Mouse (Mus musculus) layer of hippocampus, postnatal 36 days (tissue): Measurements from ENCODE around the gene Rnf144b. TPM values are rescaled to one million over a fixed set of nuclear protein-coding genes. Genes with fewer than 3 reads are reported as not detected.

Experiments
- DNase-seq, 2 experiments: peaks; one replicate each; pipeline ENCODE4 v3.0.0; 2022
- total RNA-seq, 2 experiments: library from RNA; stranded (reverse); gene quantifications; 2 replicates each; pipeline ENCODE4 v1.2.3; 2021

Rnf144b gene
- total RNA-seq, 2 experiments from 2014 or later, result 10.6 to 11.0 TPM

DNA sequence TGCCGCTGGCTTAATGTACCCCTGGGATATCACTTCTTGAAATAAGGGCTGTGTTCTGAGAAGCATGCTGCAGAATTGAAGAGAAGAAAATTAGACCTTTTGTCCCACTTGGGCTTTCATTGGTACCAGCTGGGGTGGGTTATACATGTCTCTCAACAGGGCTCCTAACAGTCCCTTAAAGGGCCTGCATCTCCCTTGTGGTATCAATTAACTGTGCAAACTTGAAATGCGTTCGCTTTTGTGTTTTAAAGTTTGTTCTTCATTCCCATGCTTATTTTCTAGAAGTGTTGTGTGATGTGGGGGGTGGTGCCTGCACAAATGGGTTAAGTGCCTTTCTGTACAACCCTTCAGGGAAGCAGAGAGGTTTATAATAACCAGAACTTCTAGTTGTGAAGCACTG is 145.8 kb downstream of the Rnf144b start:
- no peak for DNase-seq

- no peak for DNase-seq
Measured at GRCm38 (mm10) chr13:47272928-47273327, 150.5 kb downstream of the Rnf144b start.

- no peak for DNase-seq
Measured at GRCm38 (mm10) chr13:47273487-47273886, 151.0 kb downstream of the Rnf144b start.

GRCm38 (mm10) chr13:47274139-47274538 is 151.7 kb downstream of the Rnf144b start:
- no peak for DNase-seq

DNA sequence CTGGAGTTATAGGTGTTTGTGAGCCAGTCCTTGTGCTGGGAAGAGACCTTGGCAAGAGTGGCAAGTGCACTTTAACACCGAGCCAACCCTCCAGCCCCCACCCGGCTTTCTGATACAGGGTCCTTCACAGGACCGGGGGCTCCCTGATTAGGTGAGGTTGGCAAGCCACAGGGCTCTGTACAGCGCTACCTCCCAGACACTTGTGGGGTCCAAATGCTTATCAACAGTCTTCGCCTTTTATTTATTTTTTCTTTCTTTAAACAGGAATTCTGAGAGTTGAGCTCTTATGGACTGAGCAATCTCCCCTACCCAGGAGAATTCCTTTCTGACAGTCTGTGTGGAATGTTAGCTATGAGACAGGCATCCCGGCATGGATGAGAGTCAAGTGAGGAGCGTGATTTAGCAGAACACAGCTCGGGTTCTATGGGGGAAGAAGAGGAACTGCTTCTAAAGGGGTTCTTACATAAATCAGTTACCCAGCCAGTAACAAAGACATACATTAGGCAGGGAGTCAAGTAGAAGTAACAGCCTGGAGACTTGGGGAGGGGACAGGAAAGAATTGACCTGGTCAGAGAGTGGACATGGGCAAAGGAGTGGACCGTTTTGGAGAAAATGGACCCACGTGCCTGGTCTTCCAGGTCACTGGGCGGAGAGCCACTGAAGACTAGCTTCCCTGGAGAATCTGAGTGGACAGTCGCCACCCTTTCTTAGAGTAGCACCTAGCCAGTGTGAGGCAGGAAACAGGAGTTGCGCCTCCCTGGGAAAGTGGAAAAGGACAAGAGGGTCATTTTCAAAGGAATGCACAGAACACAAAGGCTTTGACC is 154.8 kb downstream of the Rnf144b start:
- no peak for DNase-seq

DNA sequence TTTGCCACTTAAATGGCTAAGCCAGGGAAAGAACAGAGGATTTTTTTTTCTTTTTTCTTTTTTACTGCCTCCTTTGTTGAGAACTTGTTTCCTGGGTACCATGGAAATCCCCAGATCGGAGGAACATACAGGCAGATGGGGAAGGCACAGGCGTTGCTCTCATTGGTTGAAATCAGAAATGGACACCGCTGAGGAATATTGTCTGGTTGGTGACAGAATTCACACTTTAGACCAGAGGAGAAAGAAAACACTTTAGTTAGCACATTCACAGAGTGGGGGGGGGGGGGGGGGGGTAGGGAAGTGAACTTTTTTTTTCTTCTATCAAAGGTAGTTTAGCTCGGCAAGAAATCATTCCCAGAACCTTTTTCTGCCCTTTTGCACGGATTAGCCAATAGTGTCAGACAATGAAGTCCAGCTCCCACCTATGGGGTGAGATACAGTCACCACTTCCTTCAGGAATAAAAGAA is 155.4 kb downstream of the Rnf144b start:
- DNase-seq, result no peak

GRCm38 (mm10) chr13:47282221-47282620 is 159.8 kb downstream of the Rnf144b start:
- DNase-seq, result no peak

- DNase-seq, result peak; percentile 60 to 71
Measured at GRCm38 (mm10) chr13:47288449-47288848, 166.0 kb downstream of the Rnf144b start.

- DNase-seq, result no peak
Measured at GRCm38 (mm10) chr13:47296465-47296864, 174.0 kb downstream of the Rnf144b start.

Other genes with a start within 250 kb of the Rnf144b start
- gene Kif13a, start 192.8 kb upstream of the Rnf144b start, total RNA-seq, result 10 to 100 TPM; 17.8 to 19.0 TPM
- gene Nhlrc1, start 107.8 kb upstream of the Rnf144b start, total RNA-seq, result 10 to 100 TPM; 18.9 to 19.5 TPM
- gene Kdm1b, start 79.2 kb upstream of the Rnf144b start, total RNA-seq, result 10 to 100 TPM in 1 of 2 experiments, 1 to 10 TPM in 1; 9.5 to 10.1 TPM
- gene Tpmt, start 77.9 kb upstream of the Rnf144b start, total RNA-seq, result 10 to 100 TPM in 1 of 2 experiments, 1 to 10 TPM in 1; 8.4 to 11.8 TPM
- gene Dek, start 16.5 kb upstream of the Rnf144b start, total RNA-seq, result 10 to 100 TPM; 45.2 to 48.0 TPM